Mouse (Mus musculus): ENCODE data around the gene Scrn3. TPM values are rescaled to one million over a fixed set of nuclear protein-coding genes. Genes with fewer than 3 reads are reported as not detected.

The Scrn3 gene
- total RNA-seq (2012; rRNA removed): 5.9 and 10.6 TPM in 2 replicates

GRCm38 (mm10) chr2:73312152-73313116 is at the start of gene Scrn3, which contains the start of gene Cir1:
Gene Scrn3 (plus strand): TSS chr2:73312601.
Gene Cir1 (minus strand): TSS chr2:73312701.
- H3K27ac ChIP-seq (ENCODE audit: insufficient read depth, low read depth, low read length, poor library complexity, severe bottlenecking): peak within 1 kb of the TSS; percentile 77
- 0 out of 4 replicates have a peak, but pooled peaks cover 0 to 2% of the 10 kb centered on the region in 2 experiments for H3K4me1 ChIP-seq (ENCODE audit: control insufficient read depth in 2 of 2, insufficient read depth in 2 of 2, low read length in 2 of 2, poor library complexity in 1 of 2)
- in situ Hi-C loops (cut with MboI; ENCODE audit: low sequenced_read_pairs in 2 of 2, unreplicated experiment in 2 of 2): no loop called here
- H3K4me3 ChIP-seq (ENCODE audit: insufficient read depth in 1 of 2, low read depth in 1 of 2, low read length in 2 of 2, poor library complexity in 1 of 2, severe bottlenecking in 1 of 2): peak within 1 kb of the TSS; percentile 84 to 90
- TF ChIP-seq ZNF384 (IDR thresholded peaks at IDR 0.05; ENCODE audit: low read depth, low read length) (no peak), CHD2 (IDR thresholded peaks at IDR 0.05; ENCODE audit: low read depth, low read length) (peak; percentile 87), MAFK (IDR thresholded peaks at IDR 0.05; ENCODE audit: insufficient read depth, low read depth, low read length) (peak; percentile 56; the same call in 1 of the 2 replicates), ZC3H11A (IDR thresholded peaks at IDR 0.05; ENCODE audit: borderline replicate concordance, low read depth, low read length) (no peak), HCFC1 (IDR thresholded peaks at IDR 0.05; ENCODE audit: borderline replicate concordance, insufficient read depth, low read length) (peak; percentile 80; the same call in 1 of the 2 replicates)
- H3K36me3 ChIP-seq (ENCODE audit: control insufficient read depth, insufficient read depth, low read length, poor library complexity, severe bottlenecking): peaks cover 5% of the 10 kb centered on the region
- H3K9ac ChIP-seq (ENCODE audit: insufficient read depth, low read depth, low read length, poor library complexity, severe bottlenecking): peak within 1 kb of the TSS; percentile 91
- no peaks in the 10 kb centered on the region for H3K9me3 ChIP-seq (ENCODE audit: control insufficient read depth, insufficient read depth, low read depth, low read length)
- DNase-seq (ENCODE audit: low read depth, low spot score): peak; percentile 93

DNA sequence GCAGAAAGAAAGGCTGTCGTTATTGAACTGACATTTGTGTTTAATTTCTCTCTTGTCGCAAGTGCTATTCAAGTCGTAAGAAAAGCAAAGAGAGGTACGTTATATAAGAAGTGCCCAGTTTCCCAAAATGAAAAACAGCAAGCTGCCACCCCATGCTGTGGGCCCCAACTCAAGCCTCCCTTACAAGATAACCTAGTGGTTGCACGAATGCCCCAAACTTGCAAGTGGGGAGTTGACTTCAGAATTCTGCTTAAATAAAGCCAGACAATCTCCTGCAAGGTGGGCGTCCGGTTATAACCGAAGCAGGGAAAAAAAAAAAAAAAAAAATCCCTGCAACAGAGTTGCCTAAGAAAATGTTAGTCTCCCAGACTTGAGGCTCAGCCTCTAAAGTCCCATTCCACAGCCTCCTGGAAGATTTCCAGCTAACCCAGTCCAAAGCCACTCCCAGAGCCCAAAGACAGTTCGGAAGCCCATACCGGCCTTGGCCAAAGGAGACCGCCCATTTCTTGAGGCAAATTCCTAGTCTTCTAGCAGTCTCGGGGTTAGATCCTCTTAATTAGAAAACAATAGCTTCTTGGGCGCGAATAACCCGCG is 49.1 kb upstream of the Scrn3 start:
- no peak overlapping the region for H3K9ac ChIP-seq (ENCODE audit: insufficient read depth, low read depth, low read length, poor library complexity, severe bottlenecking)
- H3K36me3 ChIP-seq (ENCODE audit: control insufficient read depth, insufficient read depth, low read length, poor library complexity, severe bottlenecking): no peaks in the 10 kb centered on the region
- H3K9me3 ChIP-seq (ENCODE audit: control insufficient read depth, insufficient read depth, low read depth, low read length): no peaks in the 10 kb centered on the region
- H3K4me3 ChIP-seq (ENCODE audit: insufficient read depth in 1 of 2, low read depth in 1 of 2, low read length in 2 of 2, poor library complexity in 1 of 2, severe bottlenecking in 1 of 2): peak overlapping the region; percentile 53 to 62
- H3K27ac ChIP-seq (ENCODE audit: insufficient read depth, low read depth, low read length, poor library complexity, severe bottlenecking): no peak overlapping the region
- TF ChIP-seq ZNF384 (IDR thresholded peaks at IDR 0.05; ENCODE audit: low read depth, low read length) (no peak), ZC3H11A (IDR thresholded peaks at IDR 0.05; ENCODE audit: borderline replicate concordance, low read depth, low read length) (no peak), MAFK (IDR thresholded peaks at IDR 0.05; ENCODE audit: insufficient read depth, low read depth, low read length) (no peak), HCFC1 (IDR thresholded peaks at IDR 0.05; ENCODE audit: borderline replicate concordance, insufficient read depth, low read length) (no peak), CHD2 (IDR thresholded peaks at IDR 0.05; ENCODE audit: low read depth, low read length) (no peak)
- DNase-seq (ENCODE audit: low read depth, low spot score): no peak
- peaks cover 0 to 6% of the 10 kb centered on the region in 2 experiments; a peak in 1 of 4 replicates for H3K4me1 ChIP-seq (ENCODE audit: control insufficient read depth in 2 of 2, insufficient read depth in 2 of 2, low read length in 2 of 2, poor library complexity in 1 of 2)
- in situ Hi-C loops (cut with MboI; ENCODE audit: low sequenced_read_pairs in 2 of 2, unreplicated experiment in 2 of 2): loop anchor here in 1 of 2 experiments (10.0 kb wide), 1 partner anchor 1718 kb away; the partner anchor contains the start of gene Dlx2

DNA sequence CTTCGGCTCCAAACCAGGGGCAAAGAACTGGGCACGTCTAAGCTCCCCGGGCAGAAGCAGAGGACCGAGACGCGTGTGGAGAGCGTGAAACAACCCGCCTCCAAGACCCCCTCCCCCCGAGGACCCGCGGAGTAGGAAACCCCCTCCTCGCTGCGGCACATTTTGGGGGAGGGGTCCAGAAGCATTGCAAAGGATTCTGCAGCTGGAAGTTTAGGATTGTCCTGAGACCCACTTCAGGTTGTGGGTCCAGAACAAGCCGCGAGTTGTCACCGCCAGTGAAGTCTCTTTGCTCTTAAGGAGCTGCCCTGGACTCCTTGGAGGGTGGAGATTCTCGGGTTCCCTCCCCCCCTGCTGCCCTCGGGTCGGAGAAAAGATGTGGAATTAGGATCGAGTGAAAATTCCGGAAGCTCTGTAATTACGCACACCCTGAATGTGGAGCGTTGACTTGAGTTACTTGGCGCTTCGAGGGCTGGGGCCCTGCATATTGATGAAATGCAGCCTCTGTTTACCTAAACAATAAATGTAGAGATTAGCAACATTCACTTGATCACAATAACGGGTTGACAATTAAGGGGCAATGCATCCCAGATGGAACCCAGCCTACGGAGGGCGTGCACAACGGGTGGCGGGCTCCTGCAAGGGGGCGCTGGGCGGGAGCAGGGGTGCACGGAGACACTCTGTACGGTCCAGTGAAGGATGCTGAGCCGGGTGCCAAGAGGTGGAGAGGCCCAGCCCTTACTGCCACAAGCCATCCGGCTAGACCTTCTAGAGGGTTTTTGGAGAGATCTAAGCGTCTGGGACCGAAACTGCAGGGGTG is 48.4 kb upstream of the Scrn3 start:
- H3K4me1 ChIP-seq (ENCODE audit: control insufficient read depth in 2 of 2, insufficient read depth in 2 of 2, low read length in 2 of 2, poor library complexity in 1 of 2): peaks cover 0 to 6% of the 10 kb centered on the region in 2 experiments; a peak in 1 of 4 replicates
- no peak overlapping the region for H3K27ac ChIP-seq (ENCODE audit: insufficient read depth, low read depth, low read length, poor library complexity, severe bottlenecking)
- no peaks in the 10 kb centered on the region for H3K9me3 ChIP-seq (ENCODE audit: control insufficient read depth, insufficient read depth, low read depth, low read length)
- in situ Hi-C loops (cut with MboI; ENCODE audit: low sequenced_read_pairs in 2 of 2, unreplicated experiment in 2 of 2): loop anchor here in 1 of 2 experiments (10.0 kb wide), 1 partner anchor 1719 kb away; the partner anchor contains the start of gene Dlx2
- peak overlapping the region; percentile 53 to 62 for H3K4me3 ChIP-seq (ENCODE audit: insufficient read depth in 1 of 2, low read depth in 1 of 2, low read length in 2 of 2, poor library complexity in 1 of 2, severe bottlenecking in 1 of 2)
- no peak for DNase-seq (ENCODE audit: low read depth, low spot score)
- H3K36me3 ChIP-seq (ENCODE audit: control insufficient read depth, insufficient read depth, low read length, poor library complexity, severe bottlenecking): no peaks in the 10 kb centered on the region
- TF ChIP-seq HCFC1 (IDR thresholded peaks at IDR 0.05; ENCODE audit: borderline replicate concordance, insufficient read depth, low read length) (no peak), ZC3H11A (IDR thresholded peaks at IDR 0.05; ENCODE audit: borderline replicate concordance, low read depth, low read length) (no peak), MAFK (IDR thresholded peaks at IDR 0.05; ENCODE audit: insufficient read depth, low read depth, low read length) (no peak), ZNF384 (IDR thresholded peaks at IDR 0.05; ENCODE audit: low read depth, low read length) (no peak), CHD2 (IDR thresholded peaks at IDR 0.05; ENCODE audit: low read depth, low read length) (no peak)
- no peak overlapping the region for H3K9ac ChIP-seq (ENCODE audit: insufficient read depth, low read depth, low read length, poor library complexity, severe bottlenecking)

Data from ES-E14 (cell line).